Mouse (Mus musculus): ENCODE data around the gene Bag1.
A peak's percentile ranks its signal among the peaks of the same experiment; 100 is the strongest.
"Not testable (repeated sequence)": the region's sequence is repeated elsewhere in the genome, so short reads cannot be mapped to it uniquely, and the experiment has no call there.

Bag1 gene

GRCm38 (mm10) chr4:40934369-40934768 is 13.7 kb downstream of the Bag1 start:
- not testable (repeated sequence) for DNase-seq (ENCODE audit: low spot score in 2 of 2)

- DNase-seq (ENCODE audit: low spot score in 2 of 2), result no peak
Measured at GRCm38 (mm10) chr4:40933694-40934093, 14.4 kb downstream of the Bag1 start.

GRCm38 (mm10) chr4:40929046-40929445 is 19.0 kb downstream of the Bag1 start:
- no peak for DNase-seq (ENCODE audit: low spot score in 2 of 2)

- no peak for DNase-seq (ENCODE audit: low spot score in 2 of 2)
Measured at GRCm38 (mm10) chr4:40925568-40925967, 22.5 kb downstream of the Bag1 start.

- DNase-seq (ENCODE audit: low spot score in 2 of 2), result no peak
Measured at GRCm38 (mm10) chr4:40923087-40923651, 24.9 kb downstream of the Bag1 start.

GRCm38 (mm10) chr4:40921288-40921687 is 26.8 kb downstream of the Bag1 start:
- DNase-seq (ENCODE audit: low spot score in 2 of 2), result no peak

- no peak for DNase-seq (ENCODE audit: low spot score in 2 of 2)
Measured at GRCm38 (mm10) chr4:40920576-40920975, 27.5 kb downstream of the Bag1 start.

- DNase-seq (ENCODE audit: low spot score in 2 of 2), result no peak
Measured at GRCm38 (mm10) chr4:40919785-40920184, 28.3 kb downstream of the Bag1 start, which contains the start of gene Spink4. Gene Spink4, plus strand, starts transcription at chr4:40920052.

GRCm38 (mm10) chr4:40916592-40917155 is 31.4 kb downstream of the Bag1 start:
- DNase-seq (ENCODE audit: low spot score in 2 of 2), result no peak

- DNase-seq (ENCODE audit: low spot score in 2 of 2), result no peak
Measured at GRCm38 (mm10) chr4:40915947-40916346, 32.1 kb downstream of the Bag1 start.

- no peak for DNase-seq (ENCODE audit: low spot score in 2 of 2)
Measured at GRCm38 (mm10) chr4:40914287-40914867, 33.7 kb downstream of the Bag1 start.

- DNase-seq (ENCODE audit: low spot score in 2 of 2), result no peak
Measured at GRCm38 (mm10) chr4:40908261-40908969, 39.7 kb downstream of the Bag1 start.

- DNase-seq (ENCODE audit: low spot score in 2 of 2), result peak; percentile 19 to 37
Measured at GRCm38 (mm10) chr4:40906298-40906697, 41.8 kb downstream of the Bag1 start.

- no peak for DNase-seq (ENCODE audit: low spot score in 2 of 2)
Measured at GRCm38 (mm10) chr4:40900612-40901011, 47.5 kb downstream of the Bag1 start.

- no peak for DNase-seq (ENCODE audit: low spot score in 2 of 2)
Measured at GRCm38 (mm10) chr4:40900071-40900470, 48.0 kb downstream of the Bag1 start.

- DNase-seq (ENCODE audit: low spot score in 2 of 2), result no peak
Measured at GRCm38 (mm10) chr4:40899264-40899663, 48.8 kb downstream of the Bag1 start.

- no peak for DNase-seq (ENCODE audit: low spot score in 2 of 2)
Measured at GRCm38 (mm10) chr4:40898476-40899044, 49.5 kb downstream of the Bag1 start.

GRCm38 (mm10) chr4:40895646-40896045 is 52.4 kb downstream of the Bag1 start:
- DNase-seq (ENCODE audit: low spot score in 2 of 2), result no peak

GRCm38 (mm10) chr4:40895118-40895517 is 53.0 kb downstream of the Bag1 start:
- no peak for DNase-seq (ENCODE audit: low spot score in 2 of 2)

- no peak for DNase-seq (ENCODE audit: low spot score in 2 of 2)
Measured at GRCm38 (mm10) chr4:40891206-40891605, 56.9 kb downstream of the Bag1 start.

GRCm38 (mm10) chr4:40889983-40890382 is 58.1 kb downstream of the Bag1 start:
- no peak for DNase-seq (ENCODE audit: low spot score in 2 of 2)

GRCm38 (mm10) chr4:40889252-40889651 is 58.8 kb downstream of the Bag1 start:
- no peak for DNase-seq (ENCODE audit: low spot score in 2 of 2)
